Mouse (Mus musculus): ENCODE results near the gene Pmvk. TPM values are rescaled to one million over a fixed set of nuclear protein-coding genes. Genes with fewer than 3 reads are reported as not detected.
A peak's percentile ranks its signal among the peaks of the same experiment; 100 is the strongest.
"Not testable (repeated sequence)": the region's sequence is repeated elsewhere in the genome, so short reads cannot be mapped to it uniquely, and the experiment has no call there.

Gene Pmvk
- polyA plus RNA-seq, 1 experiment from 2014 or later: 62.5 TPM

GRCm38 (mm10) chr3:89422556-89423205 lies 31.7 kb upstream of the Pmvk start:
- ATAC-seq (replicated peaks; ENCODE audit: low FRiP score) (no peak), DNase-seq (ENCODE audit: low spot score) (no peak)
- no peak overlapping the region for H3K27ac ChIP-seq (ENCODE audit: low read depth, low read length)
- no peaks in the 10 kb centered on the region for H3K9me3 ChIP-seq (ENCODE audit: control insufficient read depth, low read length)
- WGBS: 76% methylated on average over 6 of the region's 6 CpGs
- H3K36me3 ChIP-seq (ENCODE audit: control insufficient read depth, insufficient read depth, low read length): no peaks in the 10 kb centered on the region; the same call in none of the 2 replicates
- no peaks in the 10 kb centered on the region for H3K27me3 ChIP-seq (ENCODE audit: control insufficient read depth, insufficient read depth, low read length)
- peak overlapping the region; percentile 26; the same call in 1 of the 2 replicates for H3K4me3 ChIP-seq (ENCODE audit: low read depth, low read length)
- peaks cover 18% of the 10 kb centered on the region for H3K4me1 ChIP-seq (replicated peaks; ENCODE audit: control insufficient read depth, insufficient read depth, low read length)
- H3K4me2 ChIP-seq (ENCODE audit: low read depth, low read length, severe bottlenecking): peak overlapping the region; percentile 54; the same call in 1 of the 2 replicates
- no peak overlapping the region; the same call in 1 of the 2 replicates for H3K9ac ChIP-seq (ENCODE audit: low read length)

- no peak overlapping the region for H3K27ac ChIP-seq (ENCODE audit: low read depth, low read length)
- no peaks in the 10 kb centered on the region for H3K27me3 ChIP-seq (ENCODE audit: control insufficient read depth, insufficient read depth, low read length)
- no peak for ATAC-seq (replicated peaks; ENCODE audit: low FRiP score)
- no peak for DNase-seq (ENCODE audit: low spot score)
- H3K4me1 ChIP-seq (replicated peaks; ENCODE audit: control insufficient read depth, insufficient read depth, low read length): peaks cover 15% of the 10 kb centered on the region
- no peaks in the 10 kb centered on the region for H3K9me3 ChIP-seq (ENCODE audit: control insufficient read depth, low read length)
- H3K4me3 ChIP-seq (ENCODE audit: low read depth, low read length): no peak overlapping the region
- WGBS: 92% methylated on average over 5 of the region's 5 CpGs
- H3K9ac ChIP-seq (ENCODE audit: low read length): no peak overlapping the region
- H3K4me2 ChIP-seq (ENCODE audit: low read depth, low read length, severe bottlenecking): no peak overlapping the region
- no peaks in the 10 kb centered on the region; the same call in none of the 2 replicates for H3K36me3 ChIP-seq (ENCODE audit: control insufficient read depth, insufficient read depth, low read length)
These were observed 29.8 kb upstream of the Pmvk start for GRCm38 (mm10) chr3:89424416-89425140.

- no peaks in the 10 kb centered on the region for H3K27me3 ChIP-seq (ENCODE audit: control insufficient read depth, insufficient read depth, low read length)
- DNase-seq (ENCODE audit: low spot score) (no peak), ATAC-seq (replicated peaks; ENCODE audit: low FRiP score) (no peak)
- no peaks in the 10 kb centered on the region for H3K9me3 ChIP-seq (ENCODE audit: control insufficient read depth, low read length)
- H3K9ac ChIP-seq (ENCODE audit: low read length): no peak overlapping the region
- H3K4me3 ChIP-seq (ENCODE audit: low read depth, low read length): no peak overlapping the region
- peaks cover 11% of the 10 kb centered on the region for H3K4me1 ChIP-seq (replicated peaks; ENCODE audit: control insufficient read depth, insufficient read depth, low read length)
- WGBS: 87% methylated on average over 5 of the region's 5 CpGs
- H3K36me3 ChIP-seq (ENCODE audit: control insufficient read depth, insufficient read depth, low read length): no peaks in the 10 kb centered on the region; the same call in none of the 2 replicates
- H3K4me2 ChIP-seq (ENCODE audit: low read depth, low read length, severe bottlenecking): no peak overlapping the region
- no peak overlapping the region for H3K27ac ChIP-seq (ENCODE audit: low read depth, low read length)
These were observed 29.2 kb upstream of the Pmvk start for GRCm38 (mm10) chr3:89425141-89425525.

- Histone ChIP-seq H3K9me3 (ENCODE audit: control insufficient read depth, low read length) (no peaks in the 10 kb centered on the region), H3K4me3 (ENCODE audit: low read depth, low read length) (no peak overlapping the region), H3K4me2 (ENCODE audit: low read depth, low read length, severe bottlenecking) (no peak overlapping the region), H3K27me3 (ENCODE audit: control insufficient read depth, insufficient read depth, low read length) (no peaks in the 10 kb centered on the region), H3K4me1 (replicated peaks; ENCODE audit: control insufficient read depth, insufficient read depth, low read length) (peaks cover 10% of the 10 kb centered on the region), H3K9ac (ENCODE audit: low read length) (no peak overlapping the region), H3K36me3 (ENCODE audit: control insufficient read depth, insufficient read depth, low read length) (no peaks in the 10 kb centered on the region; the same call in none of the 2 replicates), H3K27ac (ENCODE audit: low read depth, low read length) (no peak overlapping the region)
- ATAC-seq (replicated peaks; ENCODE audit: low FRiP score): no peak
- no peak for DNase-seq (ENCODE audit: low spot score)
- WGBS: 88% methylated on average over 4 of the region's 4 CpGs
These were observed 28.5 kb upstream of the Pmvk start for GRCm38 (mm10) chr3:89425876-89426275.

DNA sequence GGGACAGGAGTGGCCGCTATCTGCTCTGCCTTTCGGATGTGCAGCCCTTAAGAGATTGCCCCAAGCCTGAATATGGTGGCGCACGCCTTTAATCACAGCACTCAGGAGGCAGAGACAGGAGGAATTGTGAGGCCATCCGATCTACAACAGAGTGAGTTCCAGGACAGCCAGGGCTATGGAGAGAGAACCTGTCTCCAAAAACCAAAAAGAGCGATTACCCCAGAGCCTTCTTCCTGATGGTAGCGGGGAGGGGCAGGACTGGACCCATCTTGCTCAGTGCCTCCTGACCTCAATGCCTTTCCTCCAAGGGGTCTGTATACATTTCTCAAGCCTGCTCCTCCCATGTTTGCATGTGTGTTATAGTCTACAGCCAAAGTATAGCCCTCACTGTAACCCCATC lies 25.3 kb upstream of the Pmvk start:
- H3K4me3 ChIP-seq (ENCODE audit: low read depth, low read length); H3K4me2 ChIP-seq (ENCODE audit: low read depth, low read length, severe bottlenecking); H3K9me3 ChIP-seq (ENCODE audit: control insufficient read depth, low read length); H3K27me3 ChIP-seq (ENCODE audit: control insufficient read depth, insufficient read depth, low read length); DNase-seq (ENCODE audit: low spot score); H3K27ac ChIP-seq (ENCODE audit: low read depth, low read length); H3K36me3 ChIP-seq (ENCODE audit: control insufficient read depth, insufficient read depth, low read length); H3K4me1 ChIP-seq (replicated peaks; ENCODE audit: control insufficient read depth, insufficient read depth, low read length); ATAC-seq (replicated peaks; ENCODE audit: low FRiP score); H3K9ac ChIP-seq (ENCODE audit: low read length): not testable (repeated sequence)
- 95% methylated on average over 7 of the region's 7 CpGs for WGBS

- Histone ChIP-seq H3K4me3 (ENCODE audit: low read depth, low read length) (peak within 1 kb of the TSS; percentile 97), H3K4me2 (ENCODE audit: low read depth, low read length, severe bottlenecking) (peak within 1 kb of the TSS; percentile 89), H3K36me3 (ENCODE audit: control insufficient read depth, insufficient read depth, low read length) (peaks cover 4% of the 10 kb centered on the region), H3K27ac (ENCODE audit: low read depth, low read length) (peak within 1 kb of the TSS; percentile 68), H3K9ac (ENCODE audit: low read length) (peak within 1 kb of the TSS; percentile 88), H3K4me1 (replicated peaks; ENCODE audit: control insufficient read depth, insufficient read depth, low read length) (peaks cover 9% of the 10 kb centered on the region; the same call in 1 of the 2 replicates), H3K9me3 (ENCODE audit: control insufficient read depth, low read length) (no peaks in the 10 kb centered on the region), H3K27me3 (ENCODE audit: control insufficient read depth, insufficient read depth, low read length) (no peaks in the 10 kb centered on the region)
- WGBS: 2% methylated on average over 68 of the region's 68 CpGs
- peak; percentile 97 for ATAC-seq (replicated peaks; ENCODE audit: low FRiP score)
- DNase-seq (ENCODE audit: low spot score): peak; percentile 98
These were observed 23.9 kb upstream of the Pmvk start, which contains the start of gene Pygo2 for GRCm38 (mm10) chr3:89430171-89431159. Gene Pygo2 (plus strand): TSS chr3:89430214.

GRCm38 (mm10) chr3:89432606-89433005 lies 21.7 kb upstream of the Pmvk start:
- Histone ChIP-seq H3K27ac (ENCODE audit: low read depth, low read length) (no peak overlapping the region), H3K4me2 (ENCODE audit: low read depth, low read length, severe bottlenecking) (no peak overlapping the region), H3K27me3 (ENCODE audit: control insufficient read depth, insufficient read depth, low read length) (no peaks in the 10 kb centered on the region), H3K4me3 (ENCODE audit: low read depth, low read length) (no peak overlapping the region), H3K36me3 (ENCODE audit: control insufficient read depth, insufficient read depth, low read length) (peaks cover 4% of the 10 kb centered on the region), H3K9ac (ENCODE audit: low read length) (no peak overlapping the region), H3K9me3 (ENCODE audit: control insufficient read depth, low read length) (no peaks in the 10 kb centered on the region), H3K4me1 (replicated peaks; ENCODE audit: control insufficient read depth, insufficient read depth, low read length) (peaks cover 13% of the 10 kb centered on the region)
- ATAC-seq (replicated peaks; ENCODE audit: low FRiP score) (no peak), DNase-seq (ENCODE audit: low spot score) (no peak)
- 94% methylated on average over 8 of the region's 8 CpGs for WGBS

GRCm38 (mm10) chr3:89434532-89434931 lies 19.8 kb upstream of the Pmvk start:
- Histone ChIP-seq H3K27me3 (ENCODE audit: control insufficient read depth, insufficient read depth, low read length) (no peaks in the 10 kb centered on the region), H3K4me1 (replicated peaks; ENCODE audit: control insufficient read depth, insufficient read depth, low read length) (peaks cover 13% of the 10 kb centered on the region), H3K4me2 (ENCODE audit: low read depth, low read length, severe bottlenecking) (no peak overlapping the region), H3K4me3 (ENCODE audit: low read depth, low read length) (no peak overlapping the region), H3K36me3 (ENCODE audit: control insufficient read depth, insufficient read depth, low read length) (peaks cover 4% of the 10 kb centered on the region), H3K9ac (ENCODE audit: low read length) (no peak overlapping the region; the same call in 1 of the 2 replicates), H3K27ac (ENCODE audit: low read depth, low read length) (0 out of 2 replicates have a peak overlapping the region, but pooled peaks have one; percentile 15), H3K9me3 (ENCODE audit: control insufficient read depth, low read length) (no peaks in the 10 kb centered on the region)
- no peak for DNase-seq (ENCODE audit: low spot score)
- 86% methylated on average over 11 of the region's 11 CpGs for WGBS
- ATAC-seq (replicated peaks; ENCODE audit: low FRiP score): no peak
